Mouse (Mus musculus) kidney, embryonic 16.5 days (tissue): ENCODE measurements around the gene Sh2d6. TPM values are rescaled to one million over a fixed set of nuclear protein-coding genes. Genes with fewer than 3 reads are reported as not detected.

Experiments
- ATAC-seq: fragments of 200-750 bp; cut with Nextera tagmentation; 2 replicates; pipeline ENCODE4 v1.8.0; 2017; ENCODE audit warnings: moderate TSS enrichment; ENCODE audit not compliant: low FRiP score, low TSS enrichment
- H3K27ac ChIP-seq: fragments of 300-500 bp; sonication (generic); 2 replicates; pipeline ENCODE4 v1.5.1; 2014; ENCODE audit warnings: low read length
- H3K27me3 ChIP-seq: fragments of 300-500 bp; sonication (generic); 2 replicates; pipeline ENCODE4 v1.6.1; 2014; ENCODE audit warnings: low read length, control low read depth, mixed read lengths; ENCODE audit not compliant: insufficient read depth
- H3K36me3 ChIP-seq: fragments of 300-500 bp; sonication (generic); 2 replicates; pipeline ENCODE4 v1.6.1; 2014; ENCODE audit warnings: low read length, control low read depth, mixed read lengths; ENCODE audit not compliant: insufficient read depth
- H3K4me1 ChIP-seq: fragments of 300-500 bp; sonication (generic); 2 replicates; pipeline ENCODE4 v1.6.1; 2014; ENCODE audit warnings: low read length, control low read depth, mixed read lengths; ENCODE audit not compliant: insufficient read depth
- H3K4me2 ChIP-seq: fragments of 300-500 bp; sonication (generic); replicated peaks from 2 replicates; pipeline ENCODE4 v1.6.1; 2014; ENCODE audit warnings: low read depth, low read length
- H3K4me3 ChIP-seq: fragments of 300-500 bp; sonication (generic); 2 replicates; pipeline ENCODE4 v1.5.1; 2014; ENCODE audit warnings: mild to moderate bottlenecking, low read length
- H3K9ac ChIP-seq: fragments of 300-500 bp; sonication (generic); replicated peaks from 2 replicates; pipeline ENCODE4 v1.6.1; 2014; ENCODE audit warnings: low read length
- H3K9me3 ChIP-seq: fragments of 300-500 bp; sonication (generic); 2 replicates; pipeline ENCODE4 v1.6.1; 2016; ENCODE audit warnings: low read length, control low read depth
- WGBS: fragments of 180-500 bp; shearing (Covaris S2); extraction: QIAGEN DNeasy Blood & Tissue Kit; methylation state at CpG from one replicate; pipeline ENCODE4 v1.1.7; 2014; 5-methylcytosine and 5-hydroxymethylcytosine counted together
- polyA plus RNA-seq: library from polyadenylated mRNA; unstranded; fragments of >200 nt; fragmentation: Nextera tagmentation; extraction: Ambion mirVana; gene quantifications from 2 replicates; pipeline ENCODE4 v1.2.1, GENCODE M21; 2015

Sh2d6 gene
- 0.17 TPM in 1 of 2 replicates, not detected in the other for polyA plus RNA-seq

DNA sequence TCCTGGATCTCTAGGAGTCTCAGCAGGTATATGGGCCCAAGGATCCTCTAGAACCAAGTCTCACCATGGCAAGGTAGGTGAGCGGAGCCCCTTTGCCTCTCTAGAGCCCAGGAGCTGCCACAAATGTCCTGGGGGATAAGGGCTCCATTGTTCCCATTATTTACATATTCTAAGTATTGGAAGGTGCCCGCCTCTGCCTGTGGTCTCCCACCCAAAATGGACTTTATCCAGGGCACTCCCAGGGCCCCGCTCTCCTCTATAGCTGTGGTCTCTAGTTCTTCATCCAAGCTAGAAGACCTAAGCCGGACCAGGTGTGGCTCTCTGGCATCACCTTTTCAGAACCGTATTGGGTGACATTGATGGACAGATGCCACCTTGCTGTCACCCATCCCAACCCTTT lies at the start of gene Sh2d6:
Gene Sh2d6, minus strand, starts transcription at position 101 of the 400 bp plus-strand sequence.
- no peaks in the 10 kb centered on the region for H3K36me3 ChIP-seq
- no peaks in the 10 kb centered on the region for H3K9me3 ChIP-seq
- H3K9ac ChIP-seq: no peak within 1 kb of the TSS
- H3K27me3 ChIP-seq: no peaks in the 10 kb centered on the region
- no peak within 1 kb of the TSS for H3K4me3 ChIP-seq
- no peak within 1 kb of the TSS for H3K27ac ChIP-seq
- no peak for ATAC-seq
- H3K4me1 ChIP-seq: peaks cover 18% of the 10 kb centered on the region
- WGBS: 93% methylated on average over 5 of the region's 5 CpGs
- no peak within 1 kb of the TSS for H3K4me2 ChIP-seq

DNA sequence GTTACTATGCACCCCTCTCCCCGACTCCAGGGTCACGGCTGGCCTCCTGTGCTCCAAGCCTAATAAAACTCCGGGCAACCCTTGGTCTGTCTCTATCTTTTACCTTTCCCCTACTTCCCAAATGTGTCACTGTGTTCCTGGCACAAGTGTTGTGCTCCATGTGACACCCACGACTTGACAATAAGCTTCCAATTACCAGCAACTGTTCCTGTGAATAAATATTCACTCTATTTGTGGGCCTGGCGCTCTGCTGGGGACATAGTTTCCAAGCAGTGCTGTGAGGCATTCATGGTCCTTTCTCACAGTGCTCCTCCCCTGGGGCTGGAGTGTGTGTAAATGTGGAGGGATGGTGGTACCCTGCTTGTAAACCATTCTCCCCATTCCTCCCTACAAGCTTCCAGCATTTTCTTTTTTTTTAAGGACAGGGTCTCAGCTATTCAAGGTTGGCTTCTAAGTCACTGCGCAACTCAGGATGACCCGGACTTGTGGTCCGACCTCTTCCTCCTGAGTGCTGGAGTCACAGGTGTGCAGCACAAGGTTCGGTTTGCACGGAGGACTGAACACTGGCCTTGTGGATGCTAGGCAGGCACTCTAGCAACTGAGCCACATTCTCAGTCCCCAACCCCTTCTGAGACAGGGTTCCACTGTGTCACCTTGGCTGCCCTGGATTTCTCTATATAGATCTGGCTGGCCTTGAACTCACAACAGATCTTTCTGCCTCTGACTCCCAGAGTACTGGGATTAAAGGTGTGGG lies 49.3 kb upstream of the Sh2d6 start:
- H3K27me3 ChIP-seq: no peaks in the 10 kb centered on the region
- no peak overlapping the region for H3K4me2 ChIP-seq
- no peaks in the 10 kb centered on the region for H3K9me3 ChIP-seq
- no peak overlapping the region for H3K9ac ChIP-seq
- 82% methylated on average over 10 of the region's 10 CpGs for WGBS
- 0 out of 2 replicates have a peak, but pooled peaks cover 2% of the 10 kb centered on the region for H3K4me1 ChIP-seq
- ATAC-seq: no peak
- no peak overlapping the region for H3K4me3 ChIP-seq
- no peak overlapping the region for H3K27ac ChIP-seq
- H3K36me3 ChIP-seq: peaks cover 7% of the 10 kb centered on the region

DNA sequence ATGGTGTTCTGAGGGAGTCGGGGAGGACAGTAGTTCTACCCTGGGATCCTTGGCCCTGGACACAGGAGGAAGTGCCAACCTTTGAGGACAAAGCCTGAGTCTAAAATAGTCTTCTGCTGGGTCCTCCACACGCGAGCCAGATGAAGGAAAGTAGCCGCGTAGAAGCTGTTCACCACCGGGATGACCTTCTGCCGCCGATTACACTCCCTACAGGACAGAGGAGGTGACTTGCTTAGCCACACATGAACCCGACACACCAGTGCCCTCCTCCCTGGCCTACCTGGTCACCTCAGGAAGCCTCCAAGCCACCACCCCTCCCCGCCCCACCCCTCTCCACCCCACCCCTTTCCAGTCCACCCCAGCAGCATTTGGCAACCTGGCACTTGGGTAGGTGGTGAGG lies 47.2 kb upstream of the Sh2d6 start:
- H3K27me3 ChIP-seq: no peaks in the 10 kb centered on the region
- no peak overlapping the region for H3K27ac ChIP-seq
- H3K4me2 ChIP-seq: no peak overlapping the region
- no peaks in the 10 kb centered on the region for H3K9me3 ChIP-seq
- H3K4me3 ChIP-seq: no peak overlapping the region
- 88% methylated on average over 10 of the region's 10 CpGs for WGBS
- H3K36me3 ChIP-seq: 0 out of 2 replicates have a peak, but pooled peaks cover 3% of the 10 kb centered on the region
- H3K9ac ChIP-seq: no peak overlapping the region
- peaks cover 8% of the 10 kb centered on the region; the same call in 1 of the 2 replicates for H3K4me1 ChIP-seq
- ATAC-seq: no peak

DNA sequence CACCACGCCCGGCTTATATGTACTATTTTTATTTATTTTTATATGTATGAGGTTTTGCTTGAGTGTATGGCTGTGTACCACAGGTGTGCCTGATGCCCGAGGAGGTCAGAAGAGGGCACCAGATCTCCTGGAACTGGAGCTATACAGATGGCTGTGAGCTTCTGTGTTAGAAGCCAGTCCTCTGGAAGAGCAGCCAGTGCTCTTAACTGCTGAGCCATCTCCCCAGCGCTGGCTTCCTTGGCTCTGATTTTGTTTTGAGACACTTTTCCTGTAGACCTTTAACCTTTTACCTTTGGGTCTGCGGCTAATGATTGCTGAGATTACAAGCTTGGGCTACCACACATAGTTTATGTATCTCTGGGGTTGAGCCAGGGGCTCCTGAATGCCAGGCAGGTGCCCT lies 46.0 kb upstream of the Sh2d6 start:
- H3K36me3 ChIP-seq: no peaks in the 10 kb centered on the region
- no peaks in the 10 kb centered on the region for H3K27me3 ChIP-seq
- no peak overlapping the region for H3K27ac ChIP-seq
- H3K4me3 ChIP-seq: no peak overlapping the region
- H3K9me3 ChIP-seq: no peaks in the 10 kb centered on the region
- no peak overlapping the region for H3K9ac ChIP-seq
- ATAC-seq: no peak
- H3K4me2 ChIP-seq: no peak overlapping the region
- H3K4me1 ChIP-seq: peaks cover 16% of the 10 kb centered on the region; the same call in 1 of the 2 replicates
- 82% methylated on average over 5 of the region's 5 CpGs for WGBS

DNA sequence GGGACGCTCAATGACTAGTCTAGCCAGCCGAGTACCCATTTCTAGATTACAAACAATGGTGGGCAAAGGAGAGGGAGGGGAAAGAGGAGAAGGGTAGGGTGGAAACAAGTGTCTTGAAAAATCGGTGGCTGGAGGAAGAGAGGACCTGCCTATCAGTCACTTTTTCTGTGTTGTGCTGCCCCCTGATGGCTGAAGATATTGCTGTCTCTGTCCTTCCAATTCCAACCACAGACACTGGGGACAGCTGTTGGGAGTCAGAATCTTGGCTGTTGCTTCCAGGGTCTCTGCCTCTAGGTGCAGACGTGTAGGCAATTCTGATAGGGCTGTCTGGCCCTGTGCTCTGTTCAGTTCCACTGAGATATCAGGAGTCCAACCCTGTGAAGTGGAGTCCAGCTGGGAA lies 44.5 kb upstream of the Sh2d6 start:
- no peak overlapping the region; the same call in 1 of the 2 replicates for H3K4me2 ChIP-seq
- no peak overlapping the region; the same call in 1 of the 2 replicates for H3K27ac ChIP-seq
- H3K9ac ChIP-seq: peak overlapping the region; percentile 55
- no peaks in the 10 kb centered on the region; the same call in 1 of the 2 replicates for H3K36me3 ChIP-seq
- H3K27me3 ChIP-seq: no peaks in the 10 kb centered on the region
- ATAC-seq: peak; percentile 79
- WGBS: 6% methylated on average over 4 of the region's 4 CpGs
- peaks cover 16% of the 10 kb centered on the region; the same call in 1 of the 2 replicates for H3K4me1 ChIP-seq
- no peaks in the 10 kb centered on the region for H3K9me3 ChIP-seq
- H3K4me3 ChIP-seq: no peak overlapping the region

DNA sequence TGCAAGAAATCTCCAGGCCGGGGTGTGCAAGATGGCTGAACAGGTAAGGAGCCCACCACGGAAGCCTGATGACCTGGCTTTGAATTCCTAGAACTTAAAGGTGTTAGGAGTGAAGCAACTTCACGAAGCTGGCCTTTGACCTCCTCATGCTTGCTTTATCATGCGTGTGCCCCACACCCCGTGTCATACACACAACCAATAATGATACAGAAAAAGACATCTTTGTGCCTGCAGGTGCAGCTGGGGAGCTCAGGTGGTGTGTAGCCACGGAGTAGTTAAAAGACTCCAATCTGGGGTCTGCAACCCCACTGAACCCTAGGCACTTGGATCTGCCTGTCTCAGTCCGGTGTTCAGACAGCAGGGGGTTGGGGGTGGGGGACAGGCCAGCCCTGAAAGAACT lies 44.0 kb upstream of the Sh2d6 start:
- H3K4me1 ChIP-seq: peaks cover 16% of the 10 kb centered on the region; the same call in 1 of the 2 replicates
- WGBS: 69% methylated on average over 7 of the region's 7 CpGs
- peak overlapping the region; percentile 55 for H3K9ac ChIP-seq
- H3K9me3 ChIP-seq: no peaks in the 10 kb centered on the region
- H3K27me3 ChIP-seq: no peaks in the 10 kb centered on the region
- H3K36me3 ChIP-seq: no peaks in the 10 kb centered on the region; the same call in 1 of the 2 replicates
- H3K4me3 ChIP-seq: no peak overlapping the region
- no peak overlapping the region; the same call in 1 of the 2 replicates for H3K27ac ChIP-seq
- peak; percentile 14; the same call in 1 of the 2 replicates for ATAC-seq
- H3K4me2 ChIP-seq: no peak overlapping the region; the same call in 1 of the 2 replicates

DNA sequence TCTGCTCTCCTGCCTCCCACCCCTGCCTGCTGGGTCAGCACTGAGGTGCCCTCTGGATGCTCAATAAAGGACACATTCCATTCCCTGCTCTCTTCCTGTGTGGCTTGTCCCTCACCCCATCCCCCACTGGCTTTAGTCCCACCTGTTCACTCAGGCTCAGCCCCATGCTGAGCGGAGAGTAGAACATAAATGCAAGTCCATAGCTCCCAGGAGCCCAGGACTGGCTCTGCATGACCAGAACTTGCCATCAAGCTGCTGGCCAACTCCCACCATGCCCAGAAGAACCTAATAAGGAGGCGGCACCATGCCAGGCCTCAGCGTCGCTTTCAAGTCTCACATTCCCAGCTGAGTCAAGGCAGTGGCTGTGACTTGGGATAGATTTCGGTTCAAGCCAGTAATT lies 41.4 kb upstream of the Sh2d6 start:
- Histone ChIP-seq H3K4me3 (no peak overlapping the region), H3K27ac (no peak overlapping the region), H3K4me1 (peaks cover 16% of the 10 kb centered on the region; the same call in 1 of the 2 replicates), H3K4me2 (no peak overlapping the region), H3K27me3 (no peaks in the 10 kb centered on the region), H3K9ac (0 out of 2 replicates have a peak overlapping the region, but pooled peaks have one; percentile 5), H3K36me3 (peaks cover 4% of the 10 kb centered on the region; the same call in 1 of the 2 replicates), H3K9me3 (no peaks in the 10 kb centered on the region)
- WGBS: 71% methylated on average over 5 of the region's 5 CpGs
- ATAC-seq: peak; percentile 60

DNA sequence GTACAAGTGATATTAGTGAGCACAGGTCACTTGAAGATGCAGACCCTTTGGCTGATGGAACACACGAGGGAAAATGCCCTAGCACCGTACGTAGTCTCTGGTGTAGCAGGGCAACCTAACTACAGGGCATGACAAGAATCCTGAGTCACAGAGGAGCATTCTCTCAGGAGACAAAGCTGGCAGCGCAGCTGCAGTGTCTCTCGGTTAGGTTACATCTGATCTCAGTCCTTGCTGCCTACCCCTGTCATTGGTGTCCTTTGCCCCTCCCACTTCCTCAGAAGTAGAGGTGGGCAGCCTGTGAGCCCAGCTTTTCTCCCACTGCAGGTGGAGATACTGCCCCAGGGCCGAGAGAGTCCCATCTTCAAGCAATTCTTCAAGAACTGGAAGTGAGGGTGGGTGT lies 41.0 kb upstream of the Sh2d6 start:
- Histone ChIP-seq H3K4me2 (no peak overlapping the region), H3K36me3 (peaks cover 4% of the 10 kb centered on the region; the same call in 1 of the 2 replicates), H3K4me1 (peaks cover 16% of the 10 kb centered on the region; the same call in 1 of the 2 replicates), H3K4me3 (no peak overlapping the region), H3K9ac (0 out of 2 replicates have a peak overlapping the region, but pooled peaks have one; percentile 5), H3K9me3 (no peaks in the 10 kb centered on the region), H3K27ac (no peak overlapping the region), H3K27me3 (no peaks in the 10 kb centered on the region)
- peak; percentile 39; the same call in 1 of the 2 replicates for ATAC-seq
- WGBS: 44% methylated on average over 6 of the region's 6 CpGs

DNA sequence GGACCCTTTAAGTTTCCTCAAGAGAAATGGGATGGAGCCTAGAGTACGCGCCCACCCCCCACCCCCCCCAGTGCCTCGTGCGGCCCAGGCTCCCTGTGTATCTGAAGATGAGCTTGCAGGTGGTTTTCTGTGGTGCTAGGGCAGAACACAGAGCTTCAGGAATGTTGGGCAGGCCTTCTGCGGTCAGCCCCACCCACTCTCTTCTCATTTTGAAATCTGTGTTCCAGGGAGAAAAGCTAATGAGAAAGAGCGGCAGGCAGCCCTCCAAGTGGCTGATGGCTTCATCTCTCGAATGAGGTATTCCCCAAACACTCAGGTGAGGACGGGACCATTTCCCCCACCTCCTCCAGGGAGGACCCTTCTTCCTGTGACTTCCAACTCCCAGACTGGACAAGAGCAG lies 39.3 kb upstream of the Sh2d6 start:
- Histone ChIP-seq H3K4me2 (no peak overlapping the region), H3K4me3 (no peak overlapping the region), H3K4me1 (peaks cover 14% of the 10 kb centered on the region; the same call in 1 of the 2 replicates), H3K9ac (no peak overlapping the region), H3K9me3 (no peaks in the 10 kb centered on the region), H3K27ac (no peak overlapping the region), H3K36me3 (peaks cover 4% of the 10 kb centered on the region; the same call in 1 of the 2 replicates), H3K27me3 (no peaks in the 10 kb centered on the region)
- WGBS: 82% methylated on average over 8 of the region's 8 CpGs
- ATAC-seq: no peak

DNA sequence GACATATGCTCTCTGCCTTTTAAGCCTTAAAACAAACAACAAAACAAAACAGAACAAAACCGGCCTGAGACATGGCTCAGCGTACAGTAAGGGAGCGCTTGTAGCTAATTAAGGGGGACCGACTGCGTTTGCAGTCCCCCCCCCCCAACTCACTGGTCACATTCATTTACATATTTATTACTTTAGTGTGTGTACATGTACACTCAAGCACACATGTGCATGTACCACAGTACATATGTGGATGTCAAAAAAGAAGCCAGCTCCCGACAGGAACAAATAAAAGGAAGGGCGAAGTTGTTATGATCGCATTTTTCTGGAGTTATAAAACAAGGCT lies 31.5 kb upstream of the Sh2d6 start:
- no peak for ATAC-seq
- Histone ChIP-seq H3K9ac (peak overlapping the region; percentile 73), H3K4me2 (peak overlapping the region; percentile 66), H3K4me1 (peaks cover 32% of the 10 kb centered on the region), H3K4me3 (peak overlapping the region; percentile 47), H3K27me3 (no peaks in the 10 kb centered on the region), H3K36me3 (no peaks in the 10 kb centered on the region), H3K27ac (peak overlapping the region; percentile 96), H3K9me3 (no peaks in the 10 kb centered on the region)
- 14% methylated on average over 8 of the region's 8 CpGs for WGBS
